Mouse (Mus musculus): ENCODE measurements at regions not wholly inside any gene's neighbourhood (a gene's known extent, or its start where the extent isn't known, plus 50 kb on each side); places are given as distances from the start of the nearest gene placed in this dataset.
"Not testable (repeated sequence)": the region's sequence is repeated elsewhere in the genome, so short reads cannot be mapped to it uniquely, and the experiment has no call there.

DNA sequence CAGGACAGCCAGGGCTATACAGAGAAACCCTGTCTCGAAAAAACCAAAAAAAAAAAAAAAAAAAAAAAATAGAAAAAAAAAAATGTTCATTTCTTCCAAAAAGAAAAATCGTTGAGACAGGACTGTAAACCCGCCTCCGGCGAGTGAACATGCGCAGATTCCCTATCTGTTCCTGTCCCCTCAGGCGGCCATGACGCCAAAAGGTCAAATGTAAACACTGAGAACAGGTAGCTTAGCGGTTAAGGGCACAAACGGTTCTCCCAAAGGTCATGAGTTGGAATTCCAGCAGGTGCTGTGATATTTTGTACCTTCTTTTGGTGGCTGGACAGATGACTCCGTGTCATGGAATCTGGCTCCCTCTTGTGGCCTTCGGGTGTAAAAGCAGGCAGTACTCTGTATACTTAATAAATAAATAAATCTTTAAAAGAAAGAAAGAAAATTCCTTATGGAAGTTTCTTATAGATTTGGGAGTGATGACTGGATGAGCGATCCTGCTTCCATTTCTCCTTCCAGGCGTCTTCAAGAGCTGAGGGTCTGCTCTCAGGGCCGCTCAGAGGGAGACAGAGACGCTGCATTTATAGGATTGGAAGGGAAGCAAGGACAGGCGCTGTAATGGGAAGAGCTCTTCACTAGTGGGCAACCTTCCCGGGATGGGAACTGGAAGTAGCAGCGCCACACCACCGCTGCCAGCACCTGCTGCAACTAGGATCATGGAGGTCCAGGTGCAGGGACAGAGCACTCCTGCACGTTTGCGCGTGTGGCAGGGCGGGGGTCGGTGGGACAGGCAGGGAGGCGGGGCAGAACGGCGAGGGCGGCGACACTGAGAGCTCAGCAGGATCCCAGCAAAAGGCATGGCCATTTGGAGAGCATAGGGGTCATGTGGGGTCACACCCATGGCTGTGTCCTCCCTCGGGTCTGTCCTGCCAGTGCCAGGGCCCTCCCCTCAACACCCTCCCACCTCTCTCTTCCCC lies 189.2 kb upstream of the Gm10767 start:
- H3K27me3 ChIP-seq (ENCODE audit: insufficient read depth, low read length); H3K9me3 ChIP-seq (ENCODE audit: low read length); DNase-seq; H3K4me3 ChIP-seq (ENCODE audit: low read depth, low read length); ATAC-seq; H3K36me3 ChIP-seq (replicated peaks; ENCODE audit: insufficient read depth, low read length); H3K4me1 ChIP-seq (ENCODE audit: insufficient read depth); H3K4me2 ChIP-seq (ENCODE audit: low read depth, low read length); H3K27ac ChIP-seq (ENCODE audit: low read depth); H3K9ac ChIP-seq (replicated peaks): not testable (repeated sequence)
- WGBS (ENCODE audit: insufficient replicate concordance), result 35% methylated on average over 28 of the region's 31 CpGs
- peak; percentile 17; the same call in 1 of the 2 replicates for TF ChIP-seq CTCF (IDR thresholded peaks at IDR 0.05; ENCODE audit: low read depth)

GRCm38 (mm10) chr13:66711010-66711409 lies 193.7 kb upstream of the Gm10767 start:
- H3K27ac ChIP-seq (ENCODE audit: low read depth); H3K9me3 ChIP-seq (ENCODE audit: low read length); DNase-seq; H3K4me1 ChIP-seq (ENCODE audit: insufficient read depth); H3K36me3 ChIP-seq (replicated peaks; ENCODE audit: insufficient read depth, low read length); H3K27me3 ChIP-seq (ENCODE audit: insufficient read depth, low read length); H3K4me3 ChIP-seq (ENCODE audit: low read depth, low read length); ATAC-seq; H3K4me2 ChIP-seq (ENCODE audit: low read depth, low read length); H3K9ac ChIP-seq (replicated peaks): not testable (repeated sequence)
- 55% methylated on average over 3 of the region's 3 CpGs for WGBS (ENCODE audit: insufficient replicate concordance)

DNA sequence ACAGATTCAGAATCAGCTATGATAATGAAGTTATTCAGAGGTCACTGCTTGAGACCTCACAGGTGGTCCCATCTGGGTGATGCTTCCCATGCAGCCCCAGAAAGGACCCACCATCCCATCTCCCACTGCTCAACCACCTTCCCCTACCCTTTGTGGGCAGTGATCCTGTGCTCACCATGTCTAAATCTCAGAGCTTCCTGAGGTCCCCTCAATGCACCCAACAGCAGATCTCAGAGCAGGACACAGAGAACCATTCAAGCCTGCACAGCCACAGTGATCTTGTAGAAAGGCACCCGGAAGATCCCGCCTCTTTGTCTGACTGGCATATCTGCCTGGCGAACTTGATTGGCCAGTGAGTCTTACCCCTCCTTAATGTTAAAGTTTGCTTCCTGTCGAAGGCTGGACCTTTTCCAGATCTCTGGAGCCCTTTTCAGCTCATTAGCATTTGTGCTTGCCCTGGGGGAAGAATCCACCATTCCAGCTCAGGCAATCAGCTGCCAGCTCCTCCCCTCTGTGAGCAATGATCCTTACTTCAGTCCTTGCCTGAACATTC lies 206.7 kb upstream of the Gm10767 start:
- H3K4me2 ChIP-seq (ENCODE audit: low read depth, low read length); H3K4me3 ChIP-seq (ENCODE audit: low read depth, low read length); H3K27me3 ChIP-seq (ENCODE audit: insufficient read depth, low read length); DNase-seq; H3K9me3 ChIP-seq (ENCODE audit: low read length); ATAC-seq; H3K27ac ChIP-seq (ENCODE audit: low read depth); H3K36me3 ChIP-seq (replicated peaks; ENCODE audit: insufficient read depth, low read length); H3K4me1 ChIP-seq (ENCODE audit: insufficient read depth); H3K9ac ChIP-seq (replicated peaks): not testable (repeated sequence)
- 72% methylated on average over 4 of the region's 4 CpGs for WGBS (ENCODE audit: insufficient replicate concordance)

DNA sequence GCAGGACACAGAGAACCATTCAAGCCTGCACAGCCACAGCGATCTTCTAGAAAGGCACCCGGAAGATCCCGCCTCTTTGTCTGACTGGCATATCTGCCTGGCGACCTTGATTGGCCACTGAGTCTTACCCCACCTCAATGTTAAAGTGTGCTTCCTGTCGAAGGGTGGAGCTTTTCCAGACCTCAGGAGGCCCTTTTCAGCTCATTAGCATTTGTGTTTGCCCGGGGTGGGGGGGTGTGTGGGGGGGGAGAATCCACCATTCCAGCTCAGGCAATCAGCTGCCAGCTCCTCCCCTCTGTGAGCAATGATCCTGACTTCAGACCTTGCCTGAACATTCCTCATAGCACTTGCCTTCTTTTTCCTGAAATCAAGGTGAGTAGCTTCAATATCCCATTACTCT lies 223.9 kb upstream of the Gm10767 start:
- not testable (repeated sequence) for H3K36me3 ChIP-seq (replicated peaks; ENCODE audit: insufficient read depth, low read length); H3K27ac ChIP-seq (ENCODE audit: low read depth); H3K9ac ChIP-seq (replicated peaks); DNase-seq; ATAC-seq; H3K4me1 ChIP-seq (ENCODE audit: insufficient read depth); H3K4me2 ChIP-seq (ENCODE audit: low read depth, low read length); H3K9me3 ChIP-seq (ENCODE audit: low read length); H3K4me3 ChIP-seq (ENCODE audit: low read depth, low read length); H3K27me3 ChIP-seq (ENCODE audit: insufficient read depth, low read length)
- 75% methylated on average over 6 of the region's 6 CpGs for WGBS (ENCODE audit: insufficient replicate concordance)

GRCm38 (mm10) chr13:66642245-66642644 lies 201.3 kb upstream of the 2410141K09Rik start:
- not testable (repeated sequence) for H3K4me3 ChIP-seq (ENCODE audit: low read depth, low read length); H3K36me3 ChIP-seq (replicated peaks; ENCODE audit: insufficient read depth, low read length); H3K9ac ChIP-seq (replicated peaks); ATAC-seq; H3K9me3 ChIP-seq (ENCODE audit: low read length); DNase-seq; H3K4me2 ChIP-seq (ENCODE audit: low read depth, low read length); H3K27ac ChIP-seq (ENCODE audit: low read depth); H3K4me1 ChIP-seq (ENCODE audit: insufficient read depth); H3K27me3 ChIP-seq (ENCODE audit: insufficient read depth, low read length)
- WGBS (ENCODE audit: insufficient replicate concordance), result 81% methylated on average over 5 of the region's 5 CpGs

DNA sequence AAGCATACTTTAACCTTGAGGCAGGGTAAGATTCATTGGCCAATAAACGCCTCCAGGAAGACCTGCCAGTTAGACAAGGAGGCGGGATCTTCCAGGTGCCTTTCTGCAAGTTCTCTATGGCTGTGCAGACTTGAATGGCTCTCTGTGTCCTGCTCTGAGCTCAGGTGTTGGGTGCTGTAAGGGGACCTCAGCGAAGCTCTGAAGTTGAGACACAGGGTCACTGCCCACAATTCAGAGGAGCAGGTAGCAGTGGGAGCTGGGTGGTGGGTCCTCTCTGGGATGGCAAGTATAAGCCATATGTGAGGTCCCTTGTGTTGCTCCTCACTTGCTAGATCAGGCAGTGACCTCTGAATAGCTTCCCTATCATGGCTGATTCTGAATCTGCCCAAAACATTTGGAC lies 184.8 kb upstream of the 2410141K09Rik start:
- not testable (repeated sequence) for H3K4me3 ChIP-seq (ENCODE audit: low read depth, low read length); ATAC-seq; H3K4me1 ChIP-seq (ENCODE audit: insufficient read depth); H3K9ac ChIP-seq (replicated peaks); H3K36me3 ChIP-seq (replicated peaks; ENCODE audit: insufficient read depth, low read length); H3K27ac ChIP-seq (ENCODE audit: low read depth); H3K27me3 ChIP-seq (ENCODE audit: insufficient read depth, low read length); DNase-seq; H3K9me3 ChIP-seq (ENCODE audit: low read length); H3K4me2 ChIP-seq (ENCODE audit: low read depth, low read length)
- WGBS (ENCODE audit: insufficient replicate concordance), result 50% methylated on average over 3 of the region's 3 CpGs

DNA sequence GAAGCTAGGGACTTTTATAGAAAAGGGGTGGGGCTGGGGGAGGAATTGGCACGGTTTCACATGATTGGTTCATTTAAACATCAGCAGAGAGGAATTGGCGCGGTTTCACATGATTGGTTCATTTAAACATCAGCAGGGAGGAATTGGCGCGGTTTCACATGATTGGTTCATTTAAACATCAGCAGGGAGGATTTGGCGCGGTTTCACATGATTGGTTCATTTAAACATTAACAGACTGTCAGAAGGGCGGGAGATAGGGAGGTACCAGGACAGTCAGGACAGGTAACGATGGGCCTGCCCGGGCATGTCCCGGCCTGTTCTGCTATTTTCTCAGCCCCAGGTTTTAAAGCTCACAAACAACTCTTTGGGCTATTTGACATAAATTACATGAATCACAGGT lies 145.1 kb upstream of the 2410141K09Rik start:
- DNase-seq; ATAC-seq; H3K9me3 ChIP-seq (ENCODE audit: low read length); H3K4me3 ChIP-seq (ENCODE audit: low read depth, low read length); H3K4me1 ChIP-seq (ENCODE audit: insufficient read depth); H3K27ac ChIP-seq (ENCODE audit: low read depth); H3K36me3 ChIP-seq (replicated peaks; ENCODE audit: insufficient read depth, low read length); H3K27me3 ChIP-seq (ENCODE audit: insufficient read depth, low read length); H3K4me2 ChIP-seq (ENCODE audit: low read depth, low read length); H3K9ac ChIP-seq (replicated peaks): not testable (repeated sequence)
- WGBS (ENCODE audit: insufficient replicate concordance), result 93% methylated on average over 11 of the region's 11 CpGs

DNA sequence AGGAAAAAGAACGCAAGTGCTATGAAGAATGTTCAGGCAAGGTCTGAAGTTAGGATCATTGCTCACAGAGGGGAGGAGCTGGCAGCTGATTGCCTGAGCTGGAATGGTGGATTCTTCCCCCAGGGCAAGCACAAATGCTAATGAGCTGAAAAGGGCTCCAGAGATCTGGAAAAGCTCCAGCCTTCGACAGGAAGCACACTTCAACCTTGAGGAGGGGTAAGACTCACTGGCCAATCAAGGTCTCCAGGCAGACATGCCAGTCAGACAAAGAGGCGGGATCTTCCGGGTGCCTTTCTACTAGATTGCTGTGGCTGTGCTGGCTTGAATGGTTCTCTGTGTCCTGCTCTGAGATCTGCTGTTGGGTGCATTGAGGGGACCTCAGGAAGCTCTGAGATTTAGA lies 122.7 kb upstream of the 2410141K09Rik start:
- H3K4me2 ChIP-seq (ENCODE audit: low read depth, low read length); ATAC-seq; H3K9me3 ChIP-seq (ENCODE audit: low read length); DNase-seq; H3K9ac ChIP-seq (replicated peaks); H3K4me1 ChIP-seq (ENCODE audit: insufficient read depth); H3K36me3 ChIP-seq (replicated peaks; ENCODE audit: insufficient read depth, low read length); H3K27ac ChIP-seq (ENCODE audit: low read depth); H3K27me3 ChIP-seq (ENCODE audit: insufficient read depth, low read length); H3K4me3 ChIP-seq (ENCODE audit: low read depth, low read length): not testable (repeated sequence)
- WGBS (ENCODE audit: insufficient replicate concordance), result 67% methylated on average over 4 of the region's 4 CpGs

DNA sequence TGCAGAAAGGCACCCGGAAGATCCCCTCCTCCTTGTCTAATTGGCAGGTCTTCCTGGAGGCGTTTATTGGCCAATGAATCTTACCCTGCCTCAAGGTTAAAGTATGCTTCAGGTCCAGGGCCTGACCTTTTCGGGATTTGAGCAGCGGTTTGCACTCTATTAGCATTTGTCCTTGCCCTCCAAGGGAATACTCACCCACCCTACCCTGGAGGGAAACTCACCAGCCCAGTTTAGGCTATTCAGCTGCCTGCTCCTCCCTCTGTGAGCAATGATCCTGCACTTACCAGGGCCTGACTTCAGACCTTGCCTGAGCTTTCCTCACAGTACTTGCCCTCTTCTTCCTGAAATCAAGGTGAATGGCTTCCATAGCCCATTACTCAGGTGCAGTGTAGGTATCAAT lies 115.5 kb upstream of the 2410141K09Rik start:
- H3K36me3 ChIP-seq (replicated peaks; ENCODE audit: insufficient read depth, low read length), result not testable (repeated sequence)

More for the DNA sequence above, 115.5 kb upstream of the 2410141K09Rik start:
- H3K9me3 ChIP-seq (ENCODE audit: low read length); H3K4me1 ChIP-seq (ENCODE audit: insufficient read depth); H3K27ac ChIP-seq (ENCODE audit: low read depth); H3K4me2 ChIP-seq (ENCODE audit: low read depth, low read length); H3K9ac ChIP-seq (replicated peaks); H3K27me3 ChIP-seq (ENCODE audit: insufficient read depth, low read length); ATAC-seq; H3K4me3 ChIP-seq (ENCODE audit: low read depth, low read length); DNase-seq: not testable (repeated sequence)
- 48% methylated on average over 4 of the region's 4 CpGs for WGBS (ENCODE audit: insufficient replicate concordance)

All from liver, postnatal 0 days (tissue).